Mouse (Mus musculus) kidney, adult 11 months (tissue): ENCODE measurements around the gene Pias1.

ENCODE experiments used
- DNase-seq: peaks from one replicate; pipeline ENCODE4 v3.0.0; 2022

The Pias1 gene

DNA sequence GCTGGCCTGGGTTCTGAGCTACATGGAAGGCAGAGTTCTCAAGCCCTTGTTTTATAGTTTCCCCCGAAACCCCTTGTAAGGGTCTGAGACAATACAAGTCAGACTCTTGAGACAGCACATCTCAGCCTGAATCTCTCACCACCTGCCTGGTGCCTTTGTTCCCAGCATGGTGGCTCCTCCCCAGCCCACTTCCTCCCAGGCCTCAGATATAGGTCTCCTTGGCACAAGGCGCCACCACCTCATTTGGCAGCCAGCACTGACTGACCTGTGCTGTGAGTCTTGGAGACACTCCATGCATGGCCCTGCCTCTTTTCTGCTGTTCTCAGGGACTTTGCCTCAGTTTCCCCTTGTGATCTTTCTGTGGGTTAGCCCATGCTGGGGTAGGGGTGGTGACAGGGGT, 136.2 kb downstream of the Pias1 start:
- no peak for DNase-seq

DNA sequence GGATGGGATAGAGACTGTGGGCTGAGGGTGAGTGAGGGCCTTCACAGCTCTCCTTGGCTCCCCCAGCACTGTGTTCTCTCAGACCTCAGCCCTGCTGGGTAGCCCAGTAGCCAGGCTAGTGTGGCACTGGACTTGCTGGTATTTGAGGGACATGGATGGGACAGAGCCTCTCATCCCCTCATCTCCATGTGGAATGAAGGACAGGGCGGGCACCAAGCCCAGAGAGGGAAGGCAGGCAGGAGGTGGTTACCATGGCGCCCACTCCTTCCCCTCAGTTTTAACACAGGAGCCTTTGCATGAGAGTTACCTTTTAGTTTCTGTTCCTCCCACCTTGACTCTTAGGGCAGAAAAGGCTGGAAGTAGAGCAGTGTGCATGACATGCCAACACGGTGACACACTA, 139.1 kb downstream of the Pias1 start:
- DNase-seq: no peak

GRCm38 (mm10) chr9:62847694-62848093, 140.0 kb downstream of the Pias1 start:
- DNase-seq: peak; percentile 73

DNA sequence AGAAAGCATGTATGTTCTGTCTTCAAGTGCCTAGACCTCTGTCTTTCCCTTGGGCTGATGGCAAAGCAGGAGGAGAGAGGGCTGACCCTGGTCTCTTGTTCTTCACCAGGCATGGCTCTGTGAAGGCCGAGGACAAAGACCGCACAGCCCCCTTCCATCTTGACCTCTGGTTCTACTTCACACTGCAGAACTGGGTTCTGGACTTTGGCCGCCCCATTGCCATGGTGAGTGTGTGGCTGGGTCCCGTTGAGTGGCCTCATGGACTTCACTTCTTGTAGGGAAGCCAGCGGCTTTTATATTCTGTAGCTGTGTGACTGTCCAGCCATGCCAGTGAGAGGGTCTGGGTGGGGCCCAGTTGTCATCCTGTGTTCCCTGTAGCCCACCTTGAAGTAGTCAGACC, 143.3 kb downstream of the Pias1 start:
- DNase-seq: peak; percentile 71

GRCm38 (mm10) chr9:62843356-62844024, 144.2 kb downstream of the Pias1 start:
- DNase-seq: no peak

DNA sequence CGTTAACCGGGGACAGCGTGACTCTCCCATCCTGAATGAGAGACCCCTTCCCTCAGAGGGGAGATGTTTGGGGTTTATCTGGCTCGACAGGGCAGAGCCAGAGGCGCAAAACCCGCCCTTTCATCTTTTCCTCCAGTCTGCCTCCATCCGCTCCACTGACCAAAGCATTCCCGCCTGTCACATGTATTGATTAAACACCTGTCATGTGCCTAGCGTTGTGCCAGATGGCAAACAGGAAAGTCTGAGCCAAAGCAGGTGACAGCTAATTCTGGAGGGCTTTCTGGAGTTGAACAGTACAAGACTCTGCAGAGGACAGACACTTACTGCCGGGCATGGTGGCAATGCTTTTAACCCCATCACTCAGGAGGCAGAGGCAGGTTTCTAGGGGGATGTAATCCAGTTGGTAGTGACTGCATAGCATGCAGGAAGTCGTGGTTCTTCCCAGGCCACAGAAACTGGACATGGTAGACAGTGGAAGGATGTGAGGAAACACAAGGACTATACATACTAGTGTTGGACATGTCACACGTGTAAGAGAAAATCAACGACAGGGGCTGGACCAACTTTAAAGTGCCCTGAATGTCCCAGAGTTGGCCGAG, 148.5 kb downstream of the Pias1 start:
- DNase-seq: peak; percentile 58

DNA sequence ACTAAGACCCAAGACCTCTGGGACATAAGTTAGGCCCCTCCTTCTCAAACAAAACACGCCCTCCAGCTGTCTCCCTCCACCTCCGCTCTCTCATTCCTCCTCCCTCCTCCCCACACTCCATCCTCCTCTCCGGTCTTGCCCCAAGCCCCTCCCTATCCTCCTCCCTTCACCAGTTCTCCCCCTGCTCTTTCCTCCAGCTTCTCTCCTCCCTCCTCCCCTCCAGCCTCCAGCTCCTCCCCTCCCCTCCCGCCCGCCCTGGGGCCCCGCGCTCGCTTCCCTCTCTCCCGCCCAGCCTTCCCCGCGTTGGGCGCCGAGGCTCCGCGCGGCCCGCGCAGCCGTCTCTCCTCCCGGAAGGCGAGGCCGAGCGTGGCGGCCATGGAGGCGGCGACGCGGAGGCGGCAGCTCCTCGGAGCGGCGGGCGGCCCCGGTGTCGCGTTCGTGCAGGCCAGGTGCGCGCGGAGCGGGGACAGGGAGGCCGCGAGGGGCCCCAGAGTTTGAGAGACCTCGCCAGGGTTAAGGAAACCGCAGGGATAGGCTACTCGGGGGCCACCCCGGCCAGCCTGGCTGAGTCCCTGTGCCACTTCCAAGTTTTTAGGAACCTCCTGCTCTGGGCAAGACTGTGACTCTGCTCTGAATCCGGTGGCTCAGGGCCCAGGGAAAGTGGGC, 149.1 kb downstream of the Pias1 start, which contains the start of gene Cln6:
TSS of gene Cln6 (plus strand) at position 280 of the 666 bp plus-strand sequence.
- DNase-seq: peak; percentile 86

GRCm38 (mm10) chr9:62838146-62838505, 149.6 kb downstream of the Pias1 start:
- DNase-seq: no peak

GRCm38 (mm10) chr9:62837611-62838010, 150.1 kb downstream of the Pias1 start:
- no peak for DNase-seq

- DNase-seq: no peak
Observed at GRCm38 (mm10) chr9:62835705-62836446, 151.8 kb downstream of the Pias1 start.

GRCm38 (mm10) chr9:62834906-62835305, 152.8 kb downstream of the Pias1 start:
- DNase-seq: no peak

- no peak for DNase-seq
Observed at GRCm38 (mm10) chr9:62829877-62830276, 157.8 kb downstream of the Pias1 start.

DNA sequence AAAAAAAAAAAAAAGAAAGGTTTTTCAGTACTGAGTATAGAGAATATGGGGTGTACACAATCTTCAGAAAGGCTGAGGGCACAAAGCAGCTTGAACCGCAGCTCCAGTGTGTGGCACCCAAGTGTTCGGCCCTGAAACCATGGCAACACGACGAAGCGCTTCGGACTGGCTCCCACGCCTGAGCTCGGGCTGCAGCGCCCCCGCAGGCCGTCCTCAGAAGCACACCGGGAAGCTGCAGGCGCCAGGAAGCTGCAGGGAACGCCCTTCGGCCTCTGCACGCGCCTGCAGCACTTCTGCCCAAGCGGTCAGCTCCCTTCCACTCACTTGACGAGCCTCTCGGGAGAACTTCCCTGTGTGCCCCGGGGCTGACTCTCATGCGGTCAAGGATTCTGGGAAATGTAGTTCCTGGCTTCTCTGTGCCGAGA, 159.1 kb downstream of the Pias1 start:
- DNase-seq: peak; percentile 98
